Mouse (Mus musculus) midbrain, embryonic 13.5 days (tissue): ENCODE measurements at regions not wholly inside any gene's neighbourhood (a gene's known extent, or its start where the extent isn't known, plus 50 kb on each side); places are given as distances from the start of the nearest gene placed in this dataset.

Experiments
- ATAC-seq: fragments of 200-750 bp; cut with Nextera tagmentation; 2 replicates; pipeline ENCODE4 v1.8.0; 2017; ENCODE audit warnings: mild to moderate bottlenecking, moderate TSS enrichment, moderate library complexity
- H3K27ac ChIP-seq: fragments of 300-500 bp; sonication (generic); 2 replicates; pipeline ENCODE4 v1.5.1; 2015; ENCODE audit warnings: inconsistent platforms, mild to moderate bottlenecking, moderate library complexity
- H3K27me3 ChIP-seq: fragments of 300-500 bp; sonication (generic); 2 replicates; pipeline ENCODE4 v1.6.1; 2015; ENCODE audit warnings: mild to moderate bottlenecking, inconsistent platforms
- H3K36me3 ChIP-seq: fragments of 300-500 bp; sonication (generic); 2 replicates; pipeline ENCODE4 v1.6.1; 2015; ENCODE audit warnings: mild to moderate bottlenecking, inconsistent platforms
- H3K4me1 ChIP-seq: fragments of 300-500 bp; sonication (generic); replicated peaks from 2 replicates; pipeline ENCODE4 v1.6.1; 2015; ENCODE audit warnings: inconsistent platforms
- H3K4me2 ChIP-seq: fragments of 300-500 bp; sonication (generic); replicated peaks from 2 replicates; pipeline ENCODE4 v1.6.1; 2015; ENCODE audit warnings: moderate library complexity, mild to moderate bottlenecking, inconsistent platforms
- H3K4me3 ChIP-seq: fragments of 300-500 bp; sonication (generic); replicated peaks from 2 replicates; pipeline ENCODE4 v1.5.1; 2015; ENCODE audit warnings: mild to moderate bottlenecking, inconsistent platforms
- H3K9ac ChIP-seq: fragments of 300-500 bp; sonication (generic); replicated peaks from 2 replicates; pipeline ENCODE4 v1.6.1; 2015; ENCODE audit warnings: mild to moderate bottlenecking, inconsistent platforms
- H3K9me3 ChIP-seq: fragments of 300-500 bp; sonication (generic); 2 replicates; pipeline ENCODE4 v1.6.1; 2016; ENCODE audit warnings: mild to moderate bottlenecking, inconsistent platforms
- WGBS: fragments of 180-500 bp; shearing (Covaris S2); methylation state at CpG from one replicate; pipeline ENCODE4 v1.1.7; 2015; 5-methylcytosine and 5-hydroxymethylcytosine counted together

DNA sequence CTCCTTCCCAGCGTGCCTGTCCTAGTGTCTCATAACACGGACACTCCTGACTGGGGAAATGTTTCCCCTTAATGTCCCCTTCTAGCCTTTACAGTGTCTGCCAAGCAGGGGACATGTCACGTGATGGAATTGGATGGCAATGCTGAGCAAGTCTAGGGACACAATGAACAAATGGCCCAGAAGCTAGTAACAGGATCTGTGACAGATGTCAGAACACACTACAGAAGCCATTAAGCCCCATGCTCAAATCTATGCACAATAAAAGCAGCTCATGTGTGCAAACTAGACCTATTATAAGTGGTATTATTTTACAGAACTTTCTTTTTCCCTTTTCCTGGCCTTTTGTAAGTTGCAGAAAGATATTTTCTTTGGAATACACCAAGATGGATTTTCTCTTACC is 267.4 kb downstream of the Fam173b start:
- 86% methylated on average over 3 of the region's 3 CpGs for WGBS

DNA sequence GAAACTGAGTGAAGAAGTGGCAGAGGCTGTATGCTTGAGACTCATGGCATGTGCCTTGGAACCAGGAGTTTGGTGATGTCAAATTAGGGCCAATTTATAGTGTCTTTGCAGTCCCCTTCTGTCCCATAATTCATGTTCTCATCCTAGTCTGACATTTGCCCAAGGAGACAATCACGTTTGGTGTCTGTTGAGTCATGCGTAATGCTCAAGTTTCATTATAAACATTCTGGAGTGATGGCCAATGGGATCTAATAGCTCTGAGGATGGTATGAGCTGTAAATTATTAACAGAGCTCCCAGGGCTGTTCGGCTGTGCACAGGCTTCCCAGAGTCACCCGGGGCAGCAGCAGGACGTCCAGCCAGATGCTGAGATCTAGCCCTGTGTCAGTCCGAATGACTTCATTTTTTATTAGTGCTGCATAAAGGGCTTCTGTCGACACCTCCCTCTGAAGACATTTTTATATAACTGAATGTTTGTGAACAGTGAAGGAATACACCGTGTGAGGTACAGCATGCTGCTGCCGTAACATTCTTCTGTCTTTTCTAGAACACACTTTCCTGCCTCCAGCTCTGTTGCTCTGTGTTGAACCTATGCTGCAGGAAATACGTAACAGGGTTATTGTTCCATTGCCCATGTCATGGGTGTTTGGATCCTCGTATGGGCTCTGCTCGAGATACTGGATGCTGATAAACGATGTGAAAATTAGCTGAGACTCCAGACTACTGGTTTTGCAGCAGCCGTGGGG is 268.2 kb downstream of the Fam173b start:
- ATAC-seq, result no peak
- Histone ChIP-seq H3K4me1 (no peaks in the 10 kb centered on the region), H3K27ac (no peak overlapping the region), H3K9me3 (no peaks in the 10 kb centered on the region), H3K27me3 (no peaks in the 10 kb centered on the region), H3K36me3 (no peaks in the 10 kb centered on the region), H3K4me3 (no peak overlapping the region), H3K9ac (no peak overlapping the region), H3K4me2 (no peak overlapping the region)
- 79% methylated on average over 14 of the region's 14 CpGs for WGBS

More for the DNA sequence above, 267.4 kb downstream of the Fam173b start:
- no peak overlapping the region for H3K4me3 ChIP-seq
- no peaks in the 10 kb centered on the region for H3K4me1 ChIP-seq
- no peak overlapping the region for H3K9ac ChIP-seq
- no peak for ATAC-seq
- H3K27me3 ChIP-seq, result no peaks in the 10 kb centered on the region
- H3K36me3 ChIP-seq, result no peaks in the 10 kb centered on the region
- H3K9me3 ChIP-seq, result no peaks in the 10 kb centered on the region
- no peak overlapping the region for H3K4me2 ChIP-seq
- no peak overlapping the region for H3K27ac ChIP-seq

DNA sequence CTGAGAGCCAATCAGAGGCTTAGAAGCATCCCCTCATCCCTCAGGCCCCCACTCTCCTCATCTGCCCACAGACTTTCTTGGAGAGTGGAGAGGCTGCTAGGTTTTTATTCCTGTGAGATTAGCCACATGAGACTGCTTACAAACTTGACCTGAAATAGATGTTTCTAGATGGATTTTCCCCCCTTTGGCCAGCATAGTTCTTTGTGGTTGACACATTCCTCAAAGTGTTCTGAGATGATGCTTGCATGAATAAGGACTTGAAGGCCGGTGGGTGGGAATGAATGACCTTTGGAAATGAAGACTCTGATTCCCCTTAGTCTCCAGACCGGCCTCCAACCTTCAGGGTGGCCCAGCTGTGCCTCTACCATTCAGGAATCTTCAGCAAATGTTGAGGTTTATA is 273.8 kb downstream of the Fam173b start:
- no peak for ATAC-seq
- Histone ChIP-seq H3K27ac (no peak overlapping the region), H3K36me3 (no peaks in the 10 kb centered on the region), H3K4me1 (no peaks in the 10 kb centered on the region), H3K4me2 (no peak overlapping the region), H3K4me3 (no peak overlapping the region), H3K9me3 (no peaks in the 10 kb centered on the region), H3K9ac (no peak overlapping the region), H3K27me3 (no peaks in the 10 kb centered on the region)
- 79% methylated on average over 2 of the region's 2 CpGs for WGBS

DNA sequence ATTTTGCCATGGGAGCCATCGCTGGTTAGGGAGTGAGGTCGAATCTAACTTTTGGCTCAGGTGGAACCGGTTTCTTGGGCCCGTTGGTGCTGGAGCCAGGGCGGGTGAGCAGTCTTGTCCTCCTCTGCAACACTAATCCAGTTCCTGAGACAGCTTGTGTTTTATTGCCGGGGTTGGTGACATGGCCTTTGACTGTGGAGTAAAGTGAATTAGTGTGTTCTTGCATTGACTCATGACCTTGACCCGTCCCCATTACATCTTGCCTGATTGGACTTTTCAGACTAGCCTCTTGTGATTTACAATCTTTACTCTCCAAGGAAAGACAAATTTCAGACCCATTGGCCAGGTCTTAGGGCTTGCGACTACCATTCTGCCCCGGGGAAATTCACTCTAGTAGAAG is 278.8 kb downstream of the Fam173b start:
- no peak overlapping the region for H3K4me3 ChIP-seq
- H3K9me3 ChIP-seq, result no peaks in the 10 kb centered on the region
- H3K4me1 ChIP-seq, result no peaks in the 10 kb centered on the region
- no peak for ATAC-seq
- H3K9ac ChIP-seq, result no peak overlapping the region
- H3K27ac ChIP-seq, result no peak overlapping the region
- 91% methylated on average over 9 of the region's 9 CpGs for WGBS
- H3K4me2 ChIP-seq, result no peak overlapping the region
- H3K27me3 ChIP-seq, result no peaks in the 10 kb centered on the region
- no peaks in the 10 kb centered on the region for H3K36me3 ChIP-seq

DNA sequence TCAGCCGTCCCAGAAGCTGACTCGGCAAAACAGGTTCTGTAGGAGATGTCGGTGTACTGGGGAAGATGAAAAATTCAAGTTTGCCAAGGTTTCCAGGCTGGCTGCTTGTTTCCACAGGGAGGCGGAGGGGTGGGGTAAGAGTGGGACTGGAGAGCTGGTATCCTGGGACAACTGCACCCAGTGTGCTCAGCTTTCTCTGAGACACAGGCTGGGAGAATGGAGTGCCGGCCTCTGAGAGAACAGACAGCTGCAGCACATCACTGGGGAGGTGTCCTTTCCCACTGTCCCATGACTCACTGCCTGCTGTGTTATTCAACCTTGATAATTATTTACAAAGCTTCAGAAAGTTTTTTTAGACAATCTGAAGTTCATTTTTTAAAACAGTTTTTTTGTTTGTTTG is 280.7 kb downstream of the Fam173b start:
- H3K36me3 ChIP-seq, result no peaks in the 10 kb centered on the region
- H3K9ac ChIP-seq, result no peak overlapping the region
- H3K4me2 ChIP-seq, result no peak overlapping the region
- no peaks in the 10 kb centered on the region for H3K4me1 ChIP-seq
- whole genome bisulfite sequencing, result 73% methylated on average over 5 of the region's 5 CpGs
- H3K27me3 ChIP-seq, result no peaks in the 10 kb centered on the region
- no peaks in the 10 kb centered on the region for H3K9me3 ChIP-seq
- H3K27ac ChIP-seq, result no peak overlapping the region
- no peak for ATAC-seq
- H3K4me3 ChIP-seq, result no peak overlapping the region

DNA sequence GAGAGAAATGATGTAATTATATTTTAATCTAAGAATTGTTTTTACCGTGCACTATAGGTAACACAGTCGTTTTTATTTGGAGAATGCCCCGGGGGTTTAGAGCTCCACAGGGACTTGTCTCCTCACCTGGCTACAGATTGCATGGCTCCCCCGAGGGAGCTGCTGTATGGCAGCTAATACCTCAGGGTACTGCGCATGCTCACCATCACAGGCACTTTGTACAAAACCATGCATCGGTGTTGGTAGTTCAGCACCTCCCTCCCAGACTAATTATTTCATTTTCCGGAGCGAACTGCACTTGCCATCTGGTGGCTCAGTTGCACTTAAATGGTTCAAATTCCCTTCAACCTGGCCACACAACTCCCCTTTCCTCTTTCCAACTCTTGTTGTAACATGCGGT is 281.9 kb downstream of the Fam173b start:
- H3K4me2 ChIP-seq, result no peak overlapping the region
- no peaks in the 10 kb centered on the region for H3K36me3 ChIP-seq
- WGBS, result 90% methylated on average over 9 of the region's 9 CpGs
- no peak for ATAC-seq
- no peaks in the 10 kb centered on the region for H3K9me3 ChIP-seq
- no peaks in the 10 kb centered on the region for H3K27me3 ChIP-seq
- H3K4me1 ChIP-seq, result no peaks in the 10 kb centered on the region
- no peak overlapping the region for H3K27ac ChIP-seq
- no peak overlapping the region for H3K9ac ChIP-seq
- no peak overlapping the region for H3K4me3 ChIP-seq

DNA sequence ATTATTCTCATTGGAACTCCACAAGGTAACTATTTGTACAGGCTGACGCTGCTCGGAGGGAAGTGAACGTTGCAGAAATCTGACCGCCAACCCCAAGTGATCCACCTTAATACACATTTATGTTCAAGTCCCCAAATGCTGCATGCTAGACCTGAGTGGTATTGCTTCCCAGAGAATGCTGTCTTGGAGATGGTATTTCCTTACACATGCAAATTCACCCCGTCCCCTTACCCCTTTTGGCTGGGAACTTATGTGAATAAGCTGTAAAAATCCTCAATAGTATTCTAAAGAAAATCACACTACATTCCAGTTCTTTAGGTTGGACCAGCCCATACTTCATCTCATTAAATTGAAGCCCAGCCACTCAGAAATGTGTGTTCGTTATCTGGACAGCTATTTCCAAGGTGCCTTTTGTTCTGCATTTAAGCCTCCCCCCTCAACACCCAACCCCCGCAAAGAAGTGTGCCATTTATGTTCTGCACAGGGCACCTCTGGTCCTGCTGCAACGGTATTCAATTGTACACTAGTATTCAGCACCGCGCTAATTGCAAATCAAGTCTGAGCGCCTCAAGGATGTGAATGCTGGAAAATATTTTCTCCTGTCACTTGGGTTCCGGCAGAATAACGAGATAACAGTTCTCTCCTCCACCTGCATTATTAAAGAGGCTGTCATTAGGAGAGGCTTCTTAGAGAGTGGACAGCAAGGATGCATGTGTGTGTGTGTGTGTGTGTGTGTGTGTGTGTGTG is 278.0 kb upstream of the Tas2r119 start:
- Histone ChIP-seq H3K9ac (no peak overlapping the region), H3K27me3 (no peaks in the 10 kb centered on the region), H3K4me2 (0 out of 2 replicates have a peak overlapping the region, but pooled peaks have one; percentile 5), H3K9me3 (no peaks in the 10 kb centered on the region), H3K27ac (no peak overlapping the region), H3K36me3 (no peaks in the 10 kb centered on the region), H3K4me3 (no peak overlapping the region), H3K4me1 (peaks cover 12% of the 10 kb centered on the region; the same call in 1 of the 2 replicates)
- ATAC-seq, result peak; percentile 80
- 55% methylated on average over 13 of the region's 13 CpGs for WGBS

DNA sequence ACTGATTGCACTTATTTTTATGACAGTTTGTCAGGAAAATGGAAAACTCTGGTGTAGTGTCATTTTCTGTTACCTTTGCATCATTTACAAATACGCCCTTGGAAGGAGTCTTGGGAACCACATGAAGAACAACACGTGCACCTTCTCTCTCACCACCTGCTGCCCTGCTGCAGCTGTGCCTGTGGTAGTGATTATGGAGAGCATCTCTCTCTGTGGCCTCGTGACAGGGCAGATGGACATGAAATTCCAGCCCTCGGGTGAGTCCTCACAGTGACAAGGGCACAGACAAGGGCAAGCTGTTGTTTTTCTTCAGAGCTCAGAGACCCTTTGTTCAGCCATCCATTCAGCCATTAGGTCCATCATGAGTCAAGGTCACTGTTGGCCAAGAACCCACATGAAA is 276.8 kb upstream of the Tas2r119 start:
- WGBS, result 73% methylated on average over 4 of the region's 4 CpGs
- no peak for ATAC-seq
- Histone ChIP-seq H3K4me1 (peaks cover 12% of the 10 kb centered on the region; the same call in 1 of the 2 replicates), H3K27ac (no peak overlapping the region), H3K36me3 (no peaks in the 10 kb centered on the region), H3K4me3 (no peak overlapping the region), H3K9ac (no peak overlapping the region), H3K27me3 (no peaks in the 10 kb centered on the region), H3K9me3 (no peaks in the 10 kb centered on the region), H3K4me2 (no peak overlapping the region)

DNA sequence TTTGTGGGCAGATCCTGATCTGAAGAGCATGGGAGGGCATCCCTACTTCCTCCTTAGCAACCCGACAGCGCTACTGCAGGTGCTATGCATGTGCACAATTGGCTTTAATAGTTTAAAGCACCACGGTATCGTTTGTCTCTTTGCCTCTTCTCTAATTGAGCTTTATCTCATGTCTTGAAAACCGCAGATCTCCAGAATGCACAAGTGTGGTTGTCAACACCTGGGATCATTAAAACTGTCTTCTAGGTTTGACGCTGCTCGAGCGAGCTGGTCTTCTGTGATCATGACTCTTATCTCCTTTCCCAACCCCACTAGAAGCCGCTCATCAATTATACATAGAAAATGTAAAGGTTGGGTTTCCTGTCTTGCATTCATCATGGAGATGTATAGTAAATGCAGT is 268.7 kb upstream of the Tas2r119 start:
- Histone ChIP-seq H3K9me3 (no peaks in the 10 kb centered on the region), H3K4me3 (no peak overlapping the region), H3K27ac (no peak overlapping the region), H3K27me3 (no peaks in the 10 kb centered on the region), H3K4me1 (no peaks in the 10 kb centered on the region), H3K36me3 (no peaks in the 10 kb centered on the region), H3K4me2 (no peak overlapping the region), H3K9ac (no peak overlapping the region)
- 83% methylated on average over 9 of the region's 9 CpGs for WGBS
- ATAC-seq, result no peak

DNA sequence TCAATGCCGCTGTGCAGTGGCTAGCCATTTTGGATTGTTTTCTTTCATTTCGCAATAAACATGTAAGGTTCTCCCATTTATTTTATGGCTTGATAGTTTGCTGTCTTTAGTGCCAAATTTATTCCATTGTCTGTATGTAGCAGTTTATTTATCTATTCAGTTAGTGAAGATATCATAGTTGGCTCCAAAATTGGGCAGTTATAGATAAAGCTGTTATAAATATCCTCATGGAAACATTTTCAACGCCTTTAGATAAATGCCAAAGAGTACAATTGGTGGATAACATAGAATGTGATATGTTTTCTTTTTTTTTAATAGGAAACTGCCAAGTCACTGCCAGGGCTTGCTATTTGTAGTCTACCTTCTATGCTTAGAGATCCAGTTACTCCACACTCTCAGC is 265.1 kb upstream of the Tas2r119 start:
- Histone ChIP-seq H3K36me3 (no peaks in the 10 kb centered on the region), H3K9me3 (no peaks in the 10 kb centered on the region), H3K4me1 (no peaks in the 10 kb centered on the region), H3K9ac (no peak overlapping the region), H3K27me3 (no peaks in the 10 kb centered on the region), H3K4me2 (no peak overlapping the region), H3K27ac (no peak overlapping the region), H3K4me3 (no peak overlapping the region)
- 91% methylated on average over 3 of the region's 3 CpGs for WGBS
- ATAC-seq, result no peak

DNA sequence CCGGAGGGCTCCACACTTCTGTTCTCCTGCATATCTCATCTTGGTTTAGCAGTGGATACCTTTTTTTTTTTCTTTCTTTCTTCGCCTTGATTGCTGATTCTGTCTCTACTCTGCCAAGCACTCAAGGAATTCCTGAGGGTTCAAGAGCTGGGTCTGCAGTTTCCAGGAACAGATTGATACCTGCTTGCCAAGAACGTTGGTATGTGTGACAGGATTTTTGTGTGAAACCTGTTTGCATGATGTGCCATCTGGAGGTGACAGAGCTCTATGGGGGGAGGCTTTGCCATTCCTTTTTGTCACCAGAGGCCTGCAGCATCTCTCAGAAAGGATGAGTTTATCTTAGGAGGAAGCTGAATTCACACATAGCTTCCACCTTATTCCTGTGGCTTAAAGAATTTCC is 255.6 kb upstream of the Tas2r119 start:
- no peaks in the 10 kb centered on the region for H3K36me3 ChIP-seq
- H3K4me1 ChIP-seq, result no peaks in the 10 kb centered on the region
- no peak overlapping the region for H3K27ac ChIP-seq
- H3K4me2 ChIP-seq, result no peak overlapping the region
- 89% methylated on average over 3 of the region's 3 CpGs for WGBS
- H3K27me3 ChIP-seq, result no peaks in the 10 kb centered on the region
- ATAC-seq, result no peak
- no peaks in the 10 kb centered on the region for H3K9me3 ChIP-seq
- H3K4me3 ChIP-seq, result no peak overlapping the region
- no peak overlapping the region for H3K9ac ChIP-seq

DNA sequence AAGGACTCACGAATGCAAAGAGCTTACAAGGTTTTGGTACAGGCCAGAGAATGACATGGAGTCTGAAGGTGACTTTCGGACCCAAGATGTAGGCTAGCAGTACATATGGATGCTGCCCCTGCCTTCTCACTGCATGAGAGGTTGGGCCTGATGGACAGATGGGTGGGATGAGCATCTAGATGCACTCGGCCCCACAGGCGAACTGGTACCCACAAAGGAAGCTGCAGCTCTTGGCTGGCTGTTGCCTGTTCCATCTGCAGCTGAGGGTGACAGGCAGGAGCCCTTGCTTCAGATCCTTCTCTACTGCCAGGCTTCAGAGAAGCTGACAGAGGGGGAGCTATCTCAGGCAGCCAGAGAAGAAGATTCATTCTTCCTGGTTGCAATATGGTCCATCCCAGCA is 216.8 kb upstream of the Tas2r119 start:
- no peak for ATAC-seq
- Histone ChIP-seq H3K4me3 (no peak overlapping the region), H3K27ac (no peak overlapping the region), H3K9me3 (no peaks in the 10 kb centered on the region), H3K36me3 (no peaks in the 10 kb centered on the region), H3K4me2 (no peak overlapping the region), H3K4me1 (no peaks in the 10 kb centered on the region), H3K27me3 (no peaks in the 10 kb centered on the region), H3K9ac (no peak overlapping the region)
- 87% methylated on average over 4 of the region's 4 CpGs for WGBS
